Mouse (Mus musculus) lung, adult 2 months (tissue): ENCODE data around the gene Bmp8a. TPM values are rescaled to one million over a fixed set of nuclear protein-coding genes. Genes with fewer than 3 reads are reported as not detected.

Experiments
- DNase-seq: peaks from one replicate; pipeline ENCODE4 v3.0.0; 2022
- H3K4me1 ChIP-seq: fragments of 200-500 bp; 2 replicates; pipeline ENCODE4 v1.6.1; 2011; ENCODE audit warnings: low read length; ENCODE audit not compliant: control insufficient read depth, insufficient read depth
- H3K4me3 ChIP-seq: fragments of 200-500 bp; replicated peaks from 2 replicates; pipeline ENCODE3; 2011; ENCODE audit warnings: low read depth, mild to moderate bottlenecking, control low read depth, low read length; ENCODE audit errors: extremely low read depth
- CTCF ChIP-seq: fragments of 200-500 bp; IDR thresholded peaks from 2 replicates; pipeline ENCODE4 v1.5.1; 2011; ENCODE audit warnings: mild to moderate bottlenecking, low read length, control low read depth; ENCODE audit not compliant: insufficient read depth
- POLR2A ChIP-seq: fragments of 200-500 bp; IDR thresholded peaks from 2 replicates; pipeline ENCODE4 v1.6.1; 2011; ENCODE audit warnings: low read depth, mild to moderate bottlenecking, control low read depth, low read length, borderline replicate concordance; ENCODE audit errors: extremely low read depth
- WGBS: fragments of 180-500 bp; shearing (Covaris S2); methylation state at CpG from one replicate; pipeline ENCODE4 v1.1.7; 2018; 5-methylcytosine and 5-hydroxymethylcytosine counted together
- polyA plus RNA-seq: library from polyadenylated mRNA; depleted of rRNA; stranded (reverse); fragments of >200 nt; gene quantifications from 2 replicates; pipeline ENCODE4 v1.2.3, GENCODE M21; 2012; rRNA removed

The Bmp8a gene
- 0.27 and 0.55 TPM in 2 replicates for polyA plus RNA-seq

GRCm38 (mm10) chr4:123342642-123343470 lies at the start of gene Bmp8a:
Gene Bmp8a, minus strand, starts transcription at chr4:123343252.
- TF ChIP-seq CTCF (no peak), POLR2A (no peak)
- peaks cover 2% of the 10 kb centered on the region; the same call in 1 of the 2 replicates for H3K4me1 ChIP-seq
- H3K4me3 ChIP-seq, result peak within 1 kb of the TSS; percentile 74
- DNase-seq, result peak; percentile 70
- under 1% methylated on average over 65 of the region's 65 CpGs for WGBS

GRCm38 (mm10) chr4:123392187-123392586 lies 49.1 kb upstream of the Bmp8a start:
- Histone ChIP-seq H3K4me3 (no peak overlapping the region), H3K4me1 (no peaks in the 10 kb centered on the region)
- TF ChIP-seq CTCF, result peak; percentile 57
- TF ChIP-seq POLR2A, result no peak
- WGBS, result 100% methylated on average over 1 of the region's 1 CpGs
- no peak for DNase-seq

- 78% methylated on average over 1 of the region's 1 CpGs for WGBS
- DNase-seq, result no peak
- Histone ChIP-seq H3K4me1 (no peaks in the 10 kb centered on the region), H3K4me3 (no peak overlapping the region)
- TF ChIP-seq CTCF (no peak), POLR2A (no peak)
Measured at GRCm38 (mm10) chr4:123385028-123385427, 42.0 kb upstream of the Bmp8a start.

- 88% methylated on average over 7 of the region's 7 CpGs for whole genome bisulfite sequencing
- DNase-seq, result no peak
- no peaks in the 10 kb centered on the region for H3K4me1 ChIP-seq
- TF ChIP-seq POLR2A (no peak), CTCF (no peak)
- no peak overlapping the region for H3K4me3 ChIP-seq
Measured at GRCm38 (mm10) chr4:123383173-123383572, 40.1 kb upstream of the Bmp8a start.

- 81% methylated on average over 4 of the region's 4 CpGs for WGBS
Measured at GRCm38 (mm10) chr4:123382051-123382450, 39.0 kb upstream of the Bmp8a start.

GRCm38 (mm10) chr4:123381598-123381997 lies 38.5 kb upstream of the Bmp8a start:
- Histone ChIP-seq H3K4me3 (no peak overlapping the region), H3K4me1 (no peaks in the 10 kb centered on the region)
- no peak for DNase-seq
- WGBS, result 86% methylated on average over 11 of the region's 11 CpGs
- TF ChIP-seq POLR2A (no peak), CTCF (no peak)

More at GRCm38 (mm10) chr4:123382051-123382450, 39.0 kb upstream of the Bmp8a start:
- H3K4me1 ChIP-seq, result no peaks in the 10 kb centered on the region
- no peak for DNase-seq
- H3K4me3 ChIP-seq, result no peak overlapping the region
- TF ChIP-seq POLR2A, result no peak
- no peak for TF ChIP-seq CTCF

- no peaks in the 10 kb centered on the region for H3K4me1 ChIP-seq
- DNase-seq, result no peak
- TF ChIP-seq CTCF (no peak), POLR2A (no peak)
- 93% methylated on average over 3 of the region's 3 CpGs for WGBS
- no peak overlapping the region for H3K4me3 ChIP-seq
Measured at GRCm38 (mm10) chr4:123376031-123376430, 33.0 kb upstream of the Bmp8a start.

- no peaks in the 10 kb centered on the region for H3K4me1 ChIP-seq
- no peak for DNase-seq
- 86% methylated on average over 12 of the region's 12 CpGs for WGBS
- TF ChIP-seq POLR2A (no peak), CTCF (no peak)
- no peak overlapping the region for H3K4me3 ChIP-seq
Measured at GRCm38 (mm10) chr4:123374316-123375008, 31.4 kb upstream of the Bmp8a start.

- no peak for DNase-seq
- TF ChIP-seq CTCF, result no peak
- TF ChIP-seq POLR2A, result no peak
- Histone ChIP-seq H3K4me1 (no peaks in the 10 kb centered on the region), H3K4me3 (no peak overlapping the region)
- 96% methylated on average over 4 of the region's 4 CpGs for WGBS
Measured at GRCm38 (mm10) chr4:123363555-123363954, 20.5 kb upstream of the Bmp8a start.

GRCm38 (mm10) chr4:123360771-123361170 lies 17.7 kb upstream of the Bmp8a start:
- TF ChIP-seq POLR2A (no peak), CTCF (no peak)

More at GRCm38 (mm10) chr4:123360771-123361170, 17.7 kb upstream of the Bmp8a start:
- WGBS, result 92% methylated on average over 12 of the region's 12 CpGs
- no peak overlapping the region for H3K4me3 ChIP-seq
- no peak for DNase-seq
- no peaks in the 10 kb centered on the region for H3K4me1 ChIP-seq
